Mouse (Mus musculus) midbrain, embryonic 14.5 days (tissue): ENCODE measurements around the gene Nmnat2. TPM values are rescaled to one million over a fixed set of nuclear protein-coding genes. Genes with fewer than 3 reads are reported as not detected.

Experiments
- ATAC-seq: fragments of 200-750 bp; cut with Nextera tagmentation; 2 replicates; pipeline ENCODE4 v1.8.0; 2017; ENCODE audit warnings: moderate number of reproducible peaks, moderate library complexity; ENCODE audit not compliant: low FRiP score, low TSS enrichment
- DNase-seq: peaks from one replicate; pipeline ENCODE4 v3.0.0-alpha.2; 2015
- H3K27ac ChIP-seq: fragments of 300-500 bp; sonication (generic); replicated peaks from 2 replicates; pipeline ENCODE4 v1.5.1; 2014; ENCODE audit warnings: mild to moderate bottlenecking, low read depth, low read length, moderate library complexity
- H3K27me3 ChIP-seq: fragments of 300-500 bp; sonication (generic); 2 replicates; pipeline ENCODE4 v1.6.1; 2014; ENCODE audit warnings: low read length, control low read depth, mixed read lengths; ENCODE audit not compliant: control insufficient read depth, insufficient read depth
- H3K36me3 ChIP-seq: fragments of 300-500 bp; sonication (generic); 2 replicates; pipeline ENCODE4 v1.6.1; 2014; ENCODE audit warnings: low read length, control low read depth; ENCODE audit not compliant: control insufficient read depth, insufficient read depth
- H3K4me1 ChIP-seq: fragments of 300-500 bp; sonication (generic); 2 replicates; pipeline ENCODE4 v1.6.1; 2014; ENCODE audit warnings: mild to moderate bottlenecking, antibody characterized with exemption, low read length, control low read depth; ENCODE audit not compliant: control insufficient read depth, insufficient read depth
- H3K4me2 ChIP-seq: fragments of 300-500 bp; sonication (generic); 2 replicates; pipeline ENCODE4 v1.6.1; 2014; ENCODE audit warnings: mild to moderate bottlenecking, low read length, moderate library complexity
- H3K4me3 ChIP-seq: fragments of 300-500 bp; sonication (generic); replicated peaks from 2 replicates; pipeline ENCODE4 v1.5.1; 2014; ENCODE audit warnings: low read depth, low read length
- H3K9ac ChIP-seq: fragments of 300-500 bp; sonication (generic); replicated peaks from 2 replicates; pipeline ENCODE4 v1.6.1; 2014; ENCODE audit warnings: mild to moderate bottlenecking, low read length, moderate library complexity
- H3K9me3 ChIP-seq: fragments of 300-500 bp; sonication (generic); 2 replicates; pipeline ENCODE4 v1.6.1; 2016; ENCODE audit warnings: low read length, control low read depth, mixed read lengths; ENCODE audit not compliant: control insufficient read depth
- WGBS: fragments of 180-500 bp; shearing (Covaris S2); extraction: QIAGEN DNeasy Blood & Tissue Kit; methylation state at CpG from one replicate; pipeline ENCODE4 v1.1.7; 2014; 5-methylcytosine and 5-hydroxymethylcytosine counted together
- polyA plus RNA-seq: library from polyadenylated mRNA; unstranded; fragments of >200 nt; fragmentation: Nextera tagmentation; extraction: Ambion mirVana; gene quantifications from 2 replicates; pipeline ENCODE4 v1.2.1, GENCODE M21; 2014

Nmnat2 gene
- polyA plus RNA-seq, 1 experiment from 2014 or later: 83.2 TPM

DNA sequence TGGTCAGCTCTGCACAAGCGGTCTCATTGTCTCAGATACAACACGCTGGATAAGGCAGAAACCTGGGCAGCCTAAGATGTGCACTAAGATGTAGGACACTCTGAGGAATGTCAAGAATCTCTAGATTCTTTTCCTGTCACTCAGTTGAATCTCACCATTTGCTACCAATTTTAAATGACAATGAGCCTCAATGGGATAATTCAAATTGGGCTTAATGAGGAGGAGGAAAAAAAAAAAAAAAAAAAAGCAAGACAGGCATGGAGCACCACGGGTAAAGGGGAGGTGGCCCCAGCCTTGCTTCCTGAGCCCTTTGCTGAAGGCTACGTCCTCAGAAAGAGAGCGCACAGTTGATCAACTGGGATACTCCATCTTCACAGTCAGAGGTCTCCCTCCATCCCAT lies 138.4 kb downstream of the Nmnat2 start:
- no peak overlapping the region for H3K4me2 ChIP-seq
- H3K9me3 ChIP-seq: no peaks in the 10 kb centered on the region
- no peak overlapping the region for H3K9ac ChIP-seq
- H3K36me3 ChIP-seq: 0 out of 2 replicates have a peak, but pooled peaks cover 4% of the 10 kb centered on the region
- ATAC-seq: no peak
- H3K4me3 ChIP-seq: no peak overlapping the region
- DNase-seq: no peak
- no peak overlapping the region for H3K27ac ChIP-seq
- H3K4me1 ChIP-seq: 0 out of 2 replicates have a peak, but pooled peaks cover 4% of the 10 kb centered on the region
- no peaks in the 10 kb centered on the region for H3K27me3 ChIP-seq
- 57% methylated on average over 5 of the region's 5 CpGs for WGBS

DNA sequence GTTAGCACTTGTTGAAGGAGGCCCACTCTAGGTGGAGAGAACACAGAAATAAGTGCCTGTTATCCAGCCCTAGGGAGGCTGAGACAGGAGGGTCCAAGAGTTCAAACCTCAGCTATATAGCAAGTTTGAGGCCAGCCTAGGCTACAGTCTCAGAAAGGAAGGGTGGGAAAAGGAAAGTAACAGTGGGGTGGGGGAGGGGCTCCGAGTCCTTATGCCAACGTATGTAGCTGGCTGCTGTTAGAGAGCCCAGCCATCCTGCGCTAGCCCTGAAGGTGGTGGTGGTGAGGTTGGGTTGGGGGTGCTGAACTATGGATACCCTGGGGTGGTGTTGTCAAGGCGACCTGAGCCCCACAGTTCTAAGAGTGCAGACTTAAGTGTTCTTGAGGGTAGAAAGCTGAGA lies 138.8 kb downstream of the Nmnat2 start:
- ATAC-seq: no peak
- H3K9ac ChIP-seq: no peak overlapping the region
- WGBS: 63% methylated on average over 4 of the region's 4 CpGs

DNA sequence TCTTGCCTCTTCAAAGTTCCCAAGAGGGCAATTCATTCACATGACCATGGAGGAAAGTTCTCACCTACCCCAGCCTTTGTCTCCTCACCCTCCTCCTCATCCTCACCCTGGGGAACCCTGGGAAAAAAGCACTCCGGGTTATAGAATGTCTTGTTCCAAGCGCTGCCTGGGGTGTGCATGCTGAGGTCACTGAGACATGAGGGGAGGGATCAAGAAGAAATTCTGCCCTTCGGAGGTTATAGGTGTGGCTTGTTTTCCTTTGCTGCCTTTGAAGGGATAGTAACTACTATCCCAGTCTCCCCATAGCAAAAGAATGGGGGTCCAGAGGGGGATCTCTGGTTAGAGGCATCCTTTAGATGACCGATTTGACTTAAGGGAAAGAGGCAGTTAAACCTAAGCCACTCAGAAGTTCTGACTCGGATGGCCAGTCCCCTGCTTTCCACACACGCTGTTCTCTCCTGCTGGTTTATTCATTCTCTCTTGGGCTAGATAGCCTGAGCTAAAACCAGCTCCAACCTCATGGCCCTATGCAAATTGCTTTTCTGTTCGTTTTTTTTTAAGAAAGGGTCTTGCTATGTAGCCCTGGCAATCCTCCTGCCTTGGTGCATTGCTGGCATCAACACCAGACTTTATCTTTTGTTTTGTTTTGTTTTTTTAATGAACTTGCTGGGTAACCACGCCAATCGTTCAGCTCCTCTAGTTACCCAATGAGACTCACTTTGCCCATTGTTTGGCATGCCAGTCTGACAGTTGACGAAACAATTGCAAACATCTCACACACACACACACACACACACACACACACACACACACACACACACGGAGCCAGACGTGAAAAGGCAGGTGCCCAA lies 139.7 kb downstream of the Nmnat2 start:
- no peak for DNase-seq
- 23% methylated on average over 12 of the region's 12 CpGs for WGBS
- H3K27ac ChIP-seq: no peak overlapping the region
- no peak overlapping the region for H3K4me2 ChIP-seq
- H3K36me3 ChIP-seq: 0 out of 2 replicates have a peak, but pooled peaks cover 4% of the 10 kb centered on the region
- no peak overlapping the region for H3K4me3 ChIP-seq
- H3K9ac ChIP-seq: no peak overlapping the region
- 0 out of 2 replicates have a peak, but pooled peaks cover 4% of the 10 kb centered on the region for H3K4me1 ChIP-seq
- ATAC-seq: no peak
- H3K27me3 ChIP-seq: no peaks in the 10 kb centered on the region
- H3K9me3 ChIP-seq: no peaks in the 10 kb centered on the region

More for the DNA sequence above, 138.8 kb downstream of the Nmnat2 start:
- 0 out of 2 replicates have a peak, but pooled peaks cover 4% of the 10 kb centered on the region for H3K4me1 ChIP-seq
- H3K4me3 ChIP-seq: no peak overlapping the region
- H3K36me3 ChIP-seq: 0 out of 2 replicates have a peak, but pooled peaks cover 4% of the 10 kb centered on the region
- no peak for DNase-seq
- H3K9me3 ChIP-seq: no peaks in the 10 kb centered on the region
- H3K4me2 ChIP-seq: no peak overlapping the region
- no peak overlapping the region for H3K27ac ChIP-seq
- H3K27me3 ChIP-seq: no peaks in the 10 kb centered on the region

DNA sequence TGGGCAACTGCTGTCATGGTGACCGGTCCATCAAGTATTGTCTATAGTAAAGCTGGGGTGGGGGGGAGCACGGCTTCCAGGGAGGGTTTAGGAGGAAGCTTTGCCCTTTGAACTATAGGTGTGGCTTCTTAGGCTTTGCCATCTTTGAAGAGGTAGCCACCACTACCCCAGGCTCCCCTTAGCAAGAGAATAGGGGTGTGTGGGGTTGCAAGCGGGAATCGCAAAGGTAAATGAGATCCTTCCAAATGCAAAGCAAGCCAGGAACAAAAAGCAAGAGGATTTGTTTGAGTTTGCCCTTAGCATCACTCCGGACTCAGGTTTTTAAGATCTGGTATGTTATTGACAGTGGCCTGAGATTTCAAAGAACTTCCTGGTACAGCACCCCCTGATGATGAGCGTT lies 140.5 kb downstream of the Nmnat2 start:
- 0 out of 2 replicates have a peak, but pooled peaks cover 4% of the 10 kb centered on the region for H3K4me1 ChIP-seq
- H3K4me2 ChIP-seq: no peak overlapping the region
- 0 out of 2 replicates have a peak, but pooled peaks cover 4% of the 10 kb centered on the region for H3K36me3 ChIP-seq
- no peaks in the 10 kb centered on the region for H3K27me3 ChIP-seq
- 27% methylated on average over 6 of the region's 6 CpGs for WGBS
- H3K9ac ChIP-seq: no peak overlapping the region
- no peak for DNase-seq
- no peak overlapping the region for H3K4me3 ChIP-seq
- no peak for ATAC-seq
- H3K9me3 ChIP-seq: no peaks in the 10 kb centered on the region
- no peak overlapping the region for H3K27ac ChIP-seq

DNA sequence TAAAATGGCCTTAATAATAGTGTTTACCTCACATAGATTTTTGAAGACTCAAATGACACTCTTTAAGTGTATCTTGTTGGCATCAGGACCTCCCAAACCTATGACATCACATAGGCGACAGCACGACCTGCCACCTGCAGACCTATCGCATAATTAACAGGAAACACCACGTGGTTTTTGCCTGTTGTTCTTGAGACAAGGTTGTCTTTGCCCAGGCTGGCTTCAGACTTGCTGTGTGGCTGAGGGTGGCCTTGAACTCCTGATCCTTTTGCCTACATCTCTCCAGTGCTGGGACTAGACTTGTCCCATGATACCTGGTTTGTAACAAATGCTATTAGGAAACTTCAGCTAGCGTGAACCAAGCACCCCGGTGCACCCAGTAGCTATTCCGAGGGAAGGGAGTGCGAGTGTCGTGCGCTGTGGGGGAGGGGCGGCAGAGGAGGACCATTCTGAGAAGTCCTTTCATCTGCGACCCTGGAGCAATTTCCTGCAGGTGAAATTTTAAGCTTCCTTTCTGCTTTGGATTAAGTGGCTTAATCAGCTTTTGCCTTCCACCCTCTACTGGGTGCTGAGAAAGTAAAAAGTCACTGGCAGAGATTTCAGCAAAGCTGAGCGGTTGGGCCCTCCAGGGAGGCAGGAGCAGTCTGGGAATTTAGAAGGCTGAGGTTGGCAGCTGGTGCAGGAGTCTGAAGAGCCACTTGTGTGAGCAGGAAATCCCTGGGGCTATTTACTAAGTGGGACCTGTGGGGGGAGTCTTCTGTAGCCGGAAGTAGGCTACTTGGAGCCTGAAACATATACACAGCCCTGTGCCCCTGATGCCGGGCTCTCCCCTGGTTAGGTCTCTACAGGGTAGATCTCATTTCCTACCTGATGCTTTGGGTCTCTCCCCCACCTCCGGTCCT lies 141.3 kb downstream of the Nmnat2 start:
- H3K9ac ChIP-seq: no peak overlapping the region
- DNase-seq: peak; percentile 49
- H3K36me3 ChIP-seq: no peaks in the 10 kb centered on the region
- H3K4me2 ChIP-seq: no peak overlapping the region
- H3K4me3 ChIP-seq: no peak overlapping the region
- H3K9me3 ChIP-seq: no peaks in the 10 kb centered on the region
- 17% methylated on average over 16 of the region's 16 CpGs for WGBS
- no peaks in the 10 kb centered on the region for H3K27me3 ChIP-seq
- no peak overlapping the region for H3K27ac ChIP-seq
- H3K4me1 ChIP-seq: 0 out of 2 replicates have a peak, but pooled peaks cover 4% of the 10 kb centered on the region
- no peak; the same call in 1 of the 2 replicates for ATAC-seq

DNA sequence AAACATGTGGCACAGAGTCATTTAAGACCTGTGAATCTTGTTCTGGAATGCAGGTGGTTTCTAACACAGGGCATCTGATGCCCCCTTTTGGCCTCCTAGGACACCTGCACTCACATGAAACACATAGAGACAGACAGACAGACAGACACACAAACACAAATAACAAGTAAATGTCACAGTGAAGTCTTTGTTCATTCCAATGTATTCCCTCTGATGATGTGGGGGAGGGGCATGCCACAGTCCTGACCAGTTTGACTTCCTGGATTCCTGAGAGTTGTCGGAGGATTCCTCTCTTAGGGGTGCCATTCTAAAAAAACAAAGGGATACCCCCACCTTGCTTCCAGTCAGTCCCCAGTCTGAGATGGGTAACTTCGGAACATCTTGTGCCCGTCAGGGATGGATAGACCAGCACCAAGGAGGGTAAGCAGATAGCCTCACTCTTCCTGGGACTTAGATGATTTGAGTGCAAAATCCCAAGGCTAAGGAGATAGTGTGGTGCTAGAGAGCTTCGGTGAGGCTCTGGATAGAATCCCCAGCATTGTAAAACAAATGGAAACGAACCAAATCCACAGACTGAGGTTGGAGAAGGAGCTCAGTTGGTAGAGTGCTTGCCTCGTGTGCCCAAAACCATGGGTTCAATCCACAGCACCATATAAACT lies 142.4 kb downstream of the Nmnat2 start:
- Histone ChIP-seq H3K27ac (no peak overlapping the region), H3K27me3 (no peaks in the 10 kb centered on the region), H3K36me3 (no peaks in the 10 kb centered on the region), H3K4me3 (no peak overlapping the region), H3K9ac (no peak overlapping the region), H3K4me1 (0 out of 2 replicates have a peak, but pooled peaks cover 4% of the 10 kb centered on the region), H3K9me3 (no peaks in the 10 kb centered on the region), H3K4me2 (no peak overlapping the region)
- 90% methylated on average over 6 of the region's 6 CpGs for WGBS
- ATAC-seq (no peak), DNase-seq (no peak)

DNA sequence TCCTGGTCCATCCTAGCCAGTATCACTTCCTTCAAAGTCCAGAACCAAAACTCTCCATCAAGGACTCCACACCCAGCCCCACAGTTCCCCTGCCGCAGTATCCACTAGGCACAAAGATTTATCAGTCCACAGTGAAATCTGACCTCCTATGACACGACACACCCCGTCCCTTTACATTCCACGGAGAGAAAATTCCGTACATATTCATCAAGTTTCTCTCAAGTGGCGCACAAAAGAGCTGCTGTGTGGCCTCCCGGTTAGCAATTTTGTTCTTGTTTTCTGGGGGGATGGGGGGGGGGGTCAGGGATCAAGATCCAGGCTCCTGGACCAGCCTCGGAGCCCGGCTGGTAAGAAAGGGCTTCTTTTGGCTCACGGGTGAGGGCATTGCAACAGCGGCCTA lies 143.8 kb downstream of the Nmnat2 start:
- Histone ChIP-seq H3K36me3 (no peaks in the 10 kb centered on the region), H3K27ac (no peak overlapping the region)

DNA sequence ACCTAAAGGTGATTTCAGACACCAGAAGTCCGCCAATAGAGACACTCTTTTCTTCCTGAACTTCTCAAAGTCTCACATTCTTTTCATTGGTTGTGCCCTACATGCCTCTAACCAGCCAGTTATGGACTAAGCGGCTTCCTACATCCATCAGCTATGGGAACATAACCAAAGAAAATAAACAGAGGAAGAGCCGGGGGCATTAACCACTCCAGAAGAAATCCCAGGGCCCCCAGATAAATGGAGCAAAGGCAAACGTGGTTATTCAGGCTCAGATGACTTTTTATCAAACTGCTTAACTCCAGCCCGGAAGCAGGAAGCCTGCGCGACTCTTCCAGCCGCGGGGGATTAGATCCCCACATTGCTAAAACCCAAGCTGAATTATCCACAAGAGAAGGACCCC lies 146.1 kb downstream of the Nmnat2 start:
- Histone ChIP-seq H3K36me3 (no peaks in the 10 kb centered on the region), H3K27ac (no peak overlapping the region), H3K27me3 (no peaks in the 10 kb centered on the region), H3K4me3 (no peak overlapping the region), H3K4me1 (0 out of 2 replicates have a peak, but pooled peaks cover 4% of the 10 kb centered on the region), H3K9me3 (no peaks in the 10 kb centered on the region), H3K9ac (no peak overlapping the region), H3K4me2 (no peak overlapping the region)
- ATAC-seq (no peak), DNase-seq (no peak)
- WGBS: 56% methylated on average over 9 of the region's 9 CpGs

More for the DNA sequence above, 143.8 kb downstream of the Nmnat2 start:
- no peak for ATAC-seq
- Histone ChIP-seq H3K4me3 (no peak overlapping the region), H3K9ac (no peak overlapping the region), H3K9me3 (no peaks in the 10 kb centered on the region), H3K4me1 (0 out of 2 replicates have a peak, but pooled peaks cover 4% of the 10 kb centered on the region), H3K27me3 (no peaks in the 10 kb centered on the region), H3K4me2 (no peak overlapping the region)
- 34% methylated on average over 11 of the region's 11 CpGs for WGBS
- DNase-seq: no peak
